Mouse (Mus musculus) splenic B cell, adult 2 months (primary cell): ENCODE data around the gene Plcb4.

Experiments
- DNase-seq: peaks from one replicate; pipeline ENCODE4 v3.0.0-alpha.2; 2011; ENCODE audit warnings: low read depth, low spot score
- H3K27me3 ChIP-seq: 2 replicates; pipeline ENCODE4 v1.6.1; 2012; ENCODE audit warnings: mild to moderate bottlenecking, low read length, moderate library complexity, mixed read lengths; ENCODE audit not compliant: control insufficient read depth, poor library complexity, insufficient read depth, severe bottlenecking
- H3K36me3 ChIP-seq: 2 replicates; pipeline ENCODE4 v1.6.1; 2012; ENCODE audit warnings: mild to moderate bottlenecking, low read length, moderate library complexity, mixed read lengths; ENCODE audit not compliant: control insufficient read depth, poor library complexity, insufficient read depth, severe bottlenecking

Gene Plcb4

GRCm38 (mm10) chr2:135936376-135936775 lies 277.6 kb downstream of the Plcb4 start:
- DNase-seq: no peak
- Histone ChIP-seq H3K27me3 (no peaks in the 10 kb centered on the region), H3K36me3 (no peaks in the 10 kb centered on the region)

- DNase-seq: no peak
- Histone ChIP-seq H3K36me3 (no peaks in the 10 kb centered on the region), H3K27me3 (no peaks in the 10 kb centered on the region)
Measured at GRCm38 (mm10) chr2:135937646-135938045, 278.8 kb downstream of the Plcb4 start.

GRCm38 (mm10) chr2:135939933-135940332 lies 281.1 kb downstream of the Plcb4 start:
- H3K27me3 ChIP-seq: no peaks in the 10 kb centered on the region
- no peak for DNase-seq
- H3K36me3 ChIP-seq: no peaks in the 10 kb centered on the region

- Histone ChIP-seq H3K27me3 (no peaks in the 10 kb centered on the region), H3K36me3 (no peaks in the 10 kb centered on the region)
- DNase-seq: no peak
Measured at GRCm38 (mm10) chr2:135947839-135948238, 289.0 kb downstream of the Plcb4 start.

GRCm38 (mm10) chr2:135954760-135955548 lies 296.1 kb downstream of the Plcb4 start:
- no peak for DNase-seq
- Histone ChIP-seq H3K36me3 (no peaks in the 10 kb centered on the region), H3K27me3 (no peaks in the 10 kb centered on the region)

GRCm38 (mm10) chr2:135955796-135956195 lies 297.0 kb downstream of the Plcb4 start:
- Histone ChIP-seq H3K27me3 (no peaks in the 10 kb centered on the region), H3K36me3 (no peaks in the 10 kb centered on the region)
- no peak for DNase-seq

GRCm38 (mm10) chr2:135957689-135958088 lies 298.9 kb downstream of the Plcb4 start:
- DNase-seq: peak; percentile 54
- Histone ChIP-seq H3K27me3 (no peaks in the 10 kb centered on the region), H3K36me3 (no peaks in the 10 kb centered on the region)

GRCm38 (mm10) chr2:135958453-135958852 lies 299.6 kb downstream of the Plcb4 start:
- DNase-seq: no peak
- no peaks in the 10 kb centered on the region for H3K27me3 ChIP-seq
- no peaks in the 10 kb centered on the region for H3K36me3 ChIP-seq

GRCm38 (mm10) chr2:135963089-135963488 lies 304.3 kb downstream of the Plcb4 start:
- H3K27me3 ChIP-seq: no peaks in the 10 kb centered on the region

GRCm38 (mm10) chr2:135966871-135967557 lies 308.2 kb downstream of the Plcb4 start:
- Histone ChIP-seq H3K27me3 (no peaks in the 10 kb centered on the region), H3K36me3 (no peaks in the 10 kb centered on the region)
- peak; percentile 22 for DNase-seq

More at GRCm38 (mm10) chr2:135963089-135963488, 304.3 kb downstream of the Plcb4 start:
- no peak for DNase-seq
- H3K36me3 ChIP-seq: no peaks in the 10 kb centered on the region

- no peaks in the 10 kb centered on the region for H3K27me3 ChIP-seq
- no peaks in the 10 kb centered on the region for H3K36me3 ChIP-seq
- DNase-seq: no peak
Measured at GRCm38 (mm10) chr2:135968159-135968558, 309.3 kb downstream of the Plcb4 start.

GRCm38 (mm10) chr2:135970902-135971301 lies 312.1 kb downstream of the Plcb4 start:
- no peak for DNase-seq
- H3K36me3 ChIP-seq: no peaks in the 10 kb centered on the region
- no peaks in the 10 kb centered on the region for H3K27me3 ChIP-seq

GRCm38 (mm10) chr2:135975978-135976377 lies 317.2 kb downstream of the Plcb4 start:
- Histone ChIP-seq H3K36me3 (no peaks in the 10 kb centered on the region), H3K27me3 (no peaks in the 10 kb centered on the region)
- no peak for DNase-seq

GRCm38 (mm10) chr2:135978790-135979189 lies 320.0 kb downstream of the Plcb4 start:
- DNase-seq: no peak
- Histone ChIP-seq H3K27me3 (no peaks in the 10 kb centered on the region), H3K36me3 (no peaks in the 10 kb centered on the region)

- DNase-seq: no peak
- Histone ChIP-seq H3K36me3 (no peaks in the 10 kb centered on the region), H3K27me3 (no peaks in the 10 kb centered on the region)
Measured at GRCm38 (mm10) chr2:135980428-135980827, 321.6 kb downstream of the Plcb4 start.
